Mouse (Mus musculus) thymus, adult 2 months (tissue): ENCODE data around the gene A1bg. TPM values are rescaled to one million over a fixed set of nuclear protein-coding genes. Genes with fewer than 3 reads are reported as not detected.

Source experiments
- DNase-seq: peaks from one replicate; pipeline ENCODE4 v3.0.0; 2021
- H3K27ac ChIP-seq: fragments of 200-500 bp; 2 replicates; pipeline ENCODE4 v1.5.1; 2012; ENCODE audit warnings: low read length, control low read depth; ENCODE audit not compliant: control insufficient read depth, insufficient read depth
- H3K27me3 ChIP-seq: fragments of 200-500 bp; 2 replicates; pipeline ENCODE4 v1.6.1; 2012; ENCODE audit warnings: mild to moderate bottlenecking, low read length, moderate library complexity, mixed read lengths; ENCODE audit not compliant: control insufficient read depth, insufficient read depth
- H3K36me3 ChIP-seq: fragments of 200-500 bp; 2 replicates; pipeline ENCODE4 v1.6.1; 2012; ENCODE audit warnings: mild to moderate bottlenecking, low read length, moderate library complexity; ENCODE audit not compliant: control insufficient read depth, insufficient read depth
- H3K4me1 ChIP-seq: fragments of 200-500 bp; replicated peaks from 2 replicates; pipeline ENCODE4 v1.6.1; 2012; ENCODE audit warnings: low read length; ENCODE audit not compliant: control insufficient read depth, insufficient read depth
- H3K4me3 ChIP-seq: fragments of 200-500 bp; 2 replicates; pipeline ENCODE4 v1.5.1; 2012; ENCODE audit warnings: mild to moderate bottlenecking, low read length, control low read depth, moderate library complexity; ENCODE audit not compliant: control insufficient read depth, insufficient read depth
- CTCF ChIP-seq: fragments of 200-500 bp; IDR thresholded peaks from 2 replicates; pipeline ENCODE4 v1.5.1; 2012; ENCODE audit warnings: mild to moderate bottlenecking, control low read depth, low read length, moderate library complexity, borderline replicate concordance; ENCODE audit not compliant: control insufficient read depth, poor library complexity, insufficient read depth; ENCODE audit errors: extremely low read depth
- POLR2A ChIP-seq: fragments of 200-500 bp; IDR thresholded peaks from 2 replicates; pipeline ENCODE4 v1.6.1; 2012; ENCODE audit warnings: mild to moderate bottlenecking, low read length, control low read depth, moderate library complexity; ENCODE audit not compliant: control insufficient read depth, poor library complexity, insufficient read depth; ENCODE audit errors: extremely low read depth
- WGBS: fragments of 180-500 bp; shearing (Covaris S2); methylation state at CpG from one replicate; pipeline ENCODE4 v1.1.7; 2018; 5-methylcytosine and 5-hydroxymethylcytosine counted together
- polyA plus RNA-seq: library from polyadenylated mRNA; depleted of rRNA; stranded (reverse); fragments of >200 nt; gene quantifications from 2 replicates; pipeline ENCODE4 v1.2.3, GENCODE M21; 2012; rRNA removed

Gene A1bg
- polyA plus RNA-seq, 1 experiment, result not detected

DNA sequence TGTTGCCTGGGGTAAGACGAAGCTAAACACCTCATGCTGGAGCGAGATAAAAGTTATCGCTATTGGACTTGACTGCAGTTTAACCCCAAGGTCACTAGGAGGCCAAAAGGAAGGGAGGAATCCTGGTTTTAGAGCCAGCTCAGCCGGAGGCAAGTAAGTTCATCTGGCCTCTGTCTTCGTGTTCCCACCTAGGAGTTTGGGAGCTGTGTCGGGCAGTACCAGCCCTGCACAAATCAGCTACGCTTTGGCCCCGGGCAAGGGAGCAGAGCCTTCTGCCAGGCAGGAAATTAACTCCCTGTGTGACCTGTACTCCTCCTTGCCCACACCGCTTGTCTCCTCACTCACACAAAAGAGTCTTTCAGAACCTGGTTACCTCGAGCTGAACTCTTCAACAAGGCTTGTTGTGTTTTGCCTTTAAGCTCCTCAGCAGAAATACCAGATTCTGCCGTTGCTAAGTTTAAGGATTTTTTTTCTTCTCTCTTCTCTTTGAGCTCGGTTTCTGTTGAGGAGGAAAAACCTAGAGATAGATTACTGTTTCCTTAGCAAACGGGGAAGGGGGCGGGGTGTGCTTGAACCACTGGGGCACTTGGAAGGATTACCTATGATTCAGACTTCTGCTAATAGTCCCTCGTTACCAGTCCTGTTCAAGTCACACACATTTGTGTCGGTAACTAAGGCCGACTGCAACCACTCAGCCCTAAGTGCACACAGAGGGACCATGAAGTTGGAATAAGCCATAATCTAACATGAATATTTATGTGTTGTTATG is 69.4 kb downstream of the A1bg start, which contains the start of gene Fam84b:
Gene Fam84b, minus strand, starts transcription at position 548 of the 769 bp plus-strand sequence.
- TF ChIP-seq CTCF (no peak), POLR2A (no peak)
- H3K36me3 ChIP-seq, result no peaks in the 10 kb centered on the region
- no peak for DNase-seq
- H3K4me1 ChIP-seq, result no peaks in the 10 kb centered on the region
- no peaks in the 10 kb centered on the region for H3K27me3 ChIP-seq
- no peak within 1 kb of the TSS for H3K27ac ChIP-seq
- WGBS, result 37% methylated on average over 17 of the region's 17 CpGs
- H3K4me3 ChIP-seq, result no peak within 1 kb of the TSS

DNA sequence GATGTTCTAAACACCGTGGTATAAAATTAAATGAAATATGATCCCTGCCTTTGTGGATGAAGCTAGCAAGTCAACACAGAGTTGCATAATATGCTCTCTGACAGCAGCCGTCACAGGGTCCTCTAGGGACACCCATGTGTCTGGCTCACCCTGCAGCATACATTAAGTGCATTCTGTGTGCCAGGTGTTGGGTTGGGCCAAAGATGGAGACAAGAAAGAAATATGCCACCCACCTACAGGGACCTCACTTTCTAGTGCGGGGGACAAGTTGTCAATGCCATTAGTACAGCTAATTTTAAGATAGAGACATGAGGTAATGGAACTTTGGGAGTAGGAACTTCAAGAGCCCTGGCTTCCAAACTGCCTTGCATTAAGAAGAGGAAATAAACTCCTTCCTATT is 74.2 kb downstream of the A1bg start:
- TF ChIP-seq CTCF (no peak), POLR2A (no peak)
- Histone ChIP-seq H3K36me3 (no peaks in the 10 kb centered on the region), H3K27me3 (no peaks in the 10 kb centered on the region), H3K4me3 (no peak overlapping the region), H3K4me1 (no peaks in the 10 kb centered on the region), H3K27ac (no peak overlapping the region)
- DNase-seq, result no peak
- WGBS, result 91% methylated on average over 3 of the region's 3 CpGs

Other genes with a start within 250 kb of the A1bg start
- gene Fam84b, start 69.2 kb downstream of the A1bg start, polyA plus RNA-seq, result 5.5 and 9.5 TPM in 2 replicates